Mouse (Mus musculus) myocyte (in vitro differentiated cells): ENCODE measurements around the gene Pnkp.

Source experiments
- E2F4 ChIP-seq: IDR thresholded peaks from one replicate; pipeline ENCODE4 v1.6.1; 2011; ENCODE audit warnings: mild to moderate bottlenecking, control low read depth, moderate library complexity; ENCODE audit not compliant: insufficient read depth
- MAX ChIP-seq: IDR thresholded peaks from one replicate; pipeline ENCODE4 v1.6.1; 2011; ENCODE audit warnings: low read depth, mild to moderate bottlenecking, control low read depth
- MYOD1 ChIP-seq, 3 experiments: IDR thresholded peaks; one replicate each; pipeline ENCODE4 v1.6.1; 2011; ENCODE audit warnings: control low read depth in 2 of 3, low read depth in 2 of 3, mild to moderate bottlenecking in 2 of 3, moderate library complexity in 1 of 3; ENCODE audit not compliant: insufficient read length in 2 of 3, control insufficient read depth in 1 of 3
- POLR2A ChIP-seq: IDR thresholded peaks from one replicate; pipeline ENCODE4 v1.6.1; 2011; ENCODE audit warnings: low read depth, mild to moderate bottlenecking, control low read depth, moderate library complexity; ENCODE audit not compliant: insufficient read length
- USF1 ChIP-seq: IDR thresholded peaks from one replicate; pipeline ENCODE4 v1.6.1; 2011; ENCODE audit warnings: low read depth, mild to moderate bottlenecking, control low read depth, moderate library complexity

- no peak for TF ChIP-seq USF1
- TF ChIP-seq POLR2A, result no peak
- TF ChIP-seq MAX, result no peak
- TF ChIP-seq MYOD1 (IDR thresholded peaks at IDR 0.05; ENCODE audit: control insufficient read depth in 1 of 3, insufficient read length in 2 of 3, low read depth in 2 of 3), result no peak
- TF ChIP-seq E2F4, result no peak
These were observed 35.1 kb upstream of the Pnkp start for GRCm38 (mm10) chr7:44821666-44822448.
